In genomic region chr10:62275235-62275634, GRCm38 (mm10) we compare ENCODE assay signal across 7 mouse cellular contexts. TPM values are rescaled to one million over a fixed set of nuclear protein-coding genes. Genes with fewer than 3 reads are reported as not detected.
A peak's percentile ranks its signal among the peaks of the same experiment; 100 is the strongest.
DNase-seq lines count a peak whose midpoint lies in the region; TF ChIP-seq lines count a peak whose summit lies in the region.

No protein-coding gene starts in this region.

- no peak overlapping the region for H3K4me3 ChIP-seq in C2C12 (ENCODE audit: insufficient read depth, poor library complexity, severe bottlenecking)
- no peak overlapping the region for H3K4me3 ChIP-seq in layer of hippocampus, adult 2 months
- no peak overlapping the region for H3K4me3 ChIP-seq in small intestine, adult 2 months (ENCODE audit: low read depth, low read length)

- no peaks in the 10 kb centered on the region for H3K79me3 ChIP-seq in C2C12 (ENCODE audit: low read depth)

- DNase-seq in MEL-GATA-1-ER (ENCODE audit: extremely low read depth, low read depth) = peak; percentile 27
- DNase-seq in cerebellum, adult 8-10 months = peak; percentile 91
- DNase-seq in gastrocnemius, adult 8-10 months (ENCODE audit: low spot score in 2 of 2) = peak; percentile 64 to 69
- DNase-seq in layer of hippocampus, adult 2 months (ENCODE audit: low spot score in 2 of 2) = peak; percentile 55 to 90
- DNase-seq in lung, postnatal 14 days = peak; percentile 94

- no peak for TF ChIP-seq POLR2A in small intestine, adult 2 months (IDR thresholded peaks at IDR 0.05; ENCODE audit: low read depth, low read length)

- H3ac ChIP-seq in C2C12 (ENCODE audit: control insufficient read depth, insufficient read length, low read depth) = no peak overlapping the region

- H3K27ac ChIP-seq in layer of hippocampus, adult 2 months = no peak overlapping the region
- no peak overlapping the region for H3K27ac ChIP-seq in small intestine, adult 2 months (ENCODE audit: insufficient read depth, low read depth, low read length)

- H3K27me3 ChIP-seq in C2C12 (ENCODE audit: control insufficient read depth, insufficient read depth, insufficient read length) = no peaks in the 10 kb centered on the region
- H3K27me3 ChIP-seq in small intestine, adult 2 months (ENCODE audit: control insufficient read depth, insufficient read depth, low read length) = no peaks in the 10 kb centered on the region

- TF ChIP-seq CTCF in C2C12 (IDR thresholded peaks at IDR 0.05; ENCODE audit: control insufficient read depth, insufficient read depth, insufficient read length) = peak; percentile 33
- peak; percentile 96 for TF ChIP-seq CTCF in layer of hippocampus, adult 2 months (conservative IDR thresholded peaks at IDR 0.05)
- TF ChIP-seq CTCF in small intestine, adult 2 months (IDR thresholded peaks at IDR 0.05; ENCODE audit: extremely low read depth, insufficient read length, insufficient replicate concordance, low read depth, low read length) = peak; percentile 41; the same call in 1 of the 2 replicates

- WGBS in small intestine, adult 2 months = 19% methylated on average over 4 of the region's 4 CpGs

- H3K79me2 ChIP-seq in C2C12 (ENCODE audit: control insufficient read depth, insufficient read depth) = no peaks in the 10 kb centered on the region

- H3K36me3 ChIP-seq in C2C12 (ENCODE audit: control insufficient read depth, insufficient read depth) = peaks cover 51% of the 10 kb centered on the region
- no peaks in the 10 kb centered on the region for H3K36me3 ChIP-seq in small intestine, adult 2 months (ENCODE audit: control insufficient read depth, insufficient read depth, low read length)

- H3K4me1 ChIP-seq in small intestine, adult 2 months (ENCODE audit: control insufficient read depth, insufficient read depth, insufficient read length, low read length) = no peaks in the 10 kb centered on the region

TF ChIP-seq in C2C12, 6 proteins besides CTCF, POLR2A, EP300 and RAD21:
- TF ChIP-seq MAX (IDR thresholded peaks at IDR 0.05) (no peak), MYOD1 (IDR thresholded peaks at IDR 0.05; ENCODE audit: control insufficient read depth, insufficient read length, low read depth) (no peak), MYOG (IDR thresholded peaks at IDR 0.05; ENCODE audit: control insufficient read depth, extremely low read depth, insufficient read length) (no peak), USF1 (IDR thresholded peaks at IDR 0.05; ENCODE audit: low read depth) (no peak), FOSL1 (IDR thresholded peaks at IDR 0.05; ENCODE audit: insufficient read depth, low read length, poor library complexity, severe bottlenecking) (no peak), CEBPB (IDR thresholded peaks at IDR 0.05; ENCODE audit: low read depth) (no peak)
TF ChIP-seq in C2C12: peak in this region for 0.

RNA-seq across cellular contexts. Expression of gene Tacr2, which starts 23.0 kb away (rescaled TPM):
- polyA plus RNA-seq in C2C12 (2012; fragmentation: generic; extraction: Trizol) = 0.04 TPM
- not detected for total RNA-seq in gastrocnemius, adult 8-10 months (2022)
- not detected for total RNA-seq in layer of hippocampus, adult 2 months (2021)
- polyA plus RNA-seq in small intestine, adult 2 months (2012; rRNA removed) = 3.8 and 7.7 TPM in 2 replicates

RNA-seq across cellular contexts. Expression of gene Tspan15, which starts 44.2 kb away (rescaled TPM):
- polyA plus RNA-seq in C2C12 (2012; fragmentation: generic; extraction: Trizol) = 5.6 TPM
- total RNA-seq in gastrocnemius, adult 8-10 months (2022) = 1 to 10 TPM; 4.6 to 7.3 (median 5.1) TPM
- 10 to 100 TPM; 13.6 to 15.9 TPM for total RNA-seq in layer of hippocampus, adult 2 months (2021)
- polyA plus RNA-seq in small intestine, adult 2 months (2012; rRNA removed) = 179 and 504 TPM in 2 replicates

Comparison
In these comparisons a context has a peak if more than half of its experiments do, and no peak if none do; other contexts are left out.
1. CTCF ChIP-seq: peak in every context shown above with its lines; median percentile 96 in layer of hippocampus, adult 2 months; 41 in small intestine, adult 2 months; 33 in C2C12.
2. DNase-seq: peak in every context shown above with its lines; median percentile 94 in lung, postnatal 14 days; 91 in cerebellum, adult 8-10 months; 72 in layer of hippocampus, adult 2 months; 66 in gastrocnemius, adult 8-10 months; 27 in MEL-GATA-1-ER.